Mouse (Mus musculus) hindbrain, embryonic 12.5 days (tissue): ENCODE measurements around the gene Klrc1. TPM values are rescaled to one million over a fixed set of nuclear protein-coding genes. Genes with fewer than 3 reads are reported as not detected.

Source experiments
- ATAC-seq: fragments of 200-750 bp; cut with Nextera tagmentation; 2 replicates; pipeline ENCODE4 v1.8.0; 2017; ENCODE audit warnings: moderate TSS enrichment; ENCODE audit not compliant: low FRiP score
- H3K27ac ChIP-seq: fragments of 300-500 bp; sonication (generic); 2 replicates; pipeline ENCODE4 v1.5.1; 2016; ENCODE audit warnings: mild to moderate bottlenecking
- H3K27me3 ChIP-seq: fragments of 300-500 bp; sonication (generic); 2 replicates; pipeline ENCODE4 v1.6.1; 2016; ENCODE audit warnings: mild to moderate bottlenecking
- H3K36me3 ChIP-seq: fragments of 300-500 bp; sonication (generic); 2 replicates; pipeline ENCODE4 v1.6.1; 2016; ENCODE audit warnings: mild to moderate bottlenecking
- H3K4me1 ChIP-seq: fragments of 300-500 bp; sonication (generic); 2 replicates; pipeline ENCODE4 v1.6.1; 2016
- H3K4me2 ChIP-seq: fragments of 300-500 bp; sonication (generic); replicated peaks from 2 replicates; pipeline ENCODE4 v1.6.1; 2016; ENCODE audit warnings: mild to moderate bottlenecking
- H3K4me3 ChIP-seq: fragments of 300-500 bp; sonication (generic); 2 replicates; pipeline ENCODE4 v1.5.1; 2016; ENCODE audit warnings: mild to moderate bottlenecking
- H3K9ac ChIP-seq: fragments of 300-500 bp; sonication (generic); 2 replicates; pipeline ENCODE4 v1.6.1; 2016; ENCODE audit warnings: mild to moderate bottlenecking, moderate library complexity
- H3K9me3 ChIP-seq: fragments of 300-500 bp; sonication (generic); replicated peaks from 2 replicates; pipeline ENCODE4 v1.6.1; 2016; ENCODE audit warnings: mild to moderate bottlenecking
- WGBS: fragments of 180-500 bp; shearing (Covaris S2); methylation state at CpG from one replicate; pipeline ENCODE4 v1.1.7; 2016; 5-methylcytosine and 5-hydroxymethylcytosine counted together
- microRNA-seq: library from miRNA; unstranded; fragments of <30 nt; microRNA quantifications from one replicate; pipeline ENCODE4, GENCODE M21; 2017
- polyA plus RNA-seq: library from polyadenylated mRNA; unstranded; fragments of >200 nt; fragmentation: Nextera tagmentation; extraction: Ambion mirVana; gene quantifications from 2 replicates; pipeline ENCODE4 v1.2.1, GENCODE M21; 2016

Klrc1 gene
- polyA plus RNA-seq, 1 experiment from 2014 or later, result not detected

- Histone ChIP-seq H3K9me3 (no peaks in the 10 kb centered on the region), H3K4me3 (no peak within 1 kb of the TSS), H3K4me1 (no peaks in the 10 kb centered on the region), H3K27me3 (no peaks in the 10 kb centered on the region), H3K4me2 (no peak within 1 kb of the TSS), H3K36me3 (no peaks in the 10 kb centered on the region), H3K27ac (no peak within 1 kb of the TSS), H3K9ac (no peak within 1 kb of the TSS)
- WGBS, result 82% methylated on average over 4 of the region's 4 CpGs
- ATAC-seq, result no peak
Observed at GRCm38 (mm10) chr6:129623735-129624134, 55.0 kb downstream of the Klrc1 start, which contains the start of gene Klrk1. Gene Klrk1, minus strand, starts transcription at chr6:129623864.

Small RNA genes lying within 50 kb of the gene (microRNA-seq; reads per million reads assigned to microRNA genes)
- not detected for gene Mir680-1

Other genes starting within 250 kb of the Klrc1 start
- gene Clec1a, start 227.0 kb downstream of the Klrc1 start, polyA plus RNA-seq, result 0.98 and 1.2 TPM in 2 replicates
- 0.07 TPM in 1 of 2 replicates, not detected in the other for gene Olr1, start 171.8 kb downstream of the Klrc1 start, polyA plus RNA-seq
- not detected in 2 replicates for gene Tmem52b, start 166.4 kb downstream of the Klrc1 start, polyA plus RNA-seq
- 105 and 106 TPM in 2 replicates for gene Gabarapl1, start 145.8 kb downstream of the Klrc1 start, polyA plus RNA-seq
- gene Klre1, start 101.1 kb downstream of the Klrc1 start, polyA plus RNA-seq, result not detected in 2 replicates
- not detected in 2 replicates for gene Klrd1, start 87.2 kb downstream of the Klrc1 start, polyA plus RNA-seq
- gene Klrk1, start 55.1 kb downstream of the Klrc1 start, polyA plus RNA-seq, result 0.25 TPM in 2 replicates
- gene Klrc3, start 35.6 kb downstream of the Klrc1 start, polyA plus RNA-seq, result not detected in 2 replicates
- not detected in 2 replicates for gene Klrc2, start 18.3 kb downstream of the Klrc1 start, polyA plus RNA-seq
- not detected in 2 replicates for gene Klri1, start 38.2 kb upstream of the Klrc1 start, polyA plus RNA-seq
- gene Klri2, start 61.5 kb upstream of the Klrc1 start, polyA plus RNA-seq, result not detected in 2 replicates
- not detected in 2 replicates for gene Gm156, start 105.3 kb upstream of the Klrc1 start, polyA plus RNA-seq
- not detected in 2 replicates for gene Gm17631, start 183.7 kb upstream of the Klrc1 start, polyA plus RNA-seq
- not detected in 2 replicates for gene Klra17, start 197.7 kb upstream of the Klrc1 start, polyA plus RNA-seq
- not detected in 2 replicates for gene Klra5, start 238.7 kb upstream of the Klrc1 start, polyA plus RNA-seq